Mouse (Mus musculus): Measurements from ENCODE around the gene Sdsl. TPM values are rescaled to one million over a fixed set of nuclear protein-coding genes. Genes with fewer than 3 reads are reported as not detected.
A peak's percentile ranks its signal among the peaks of the same experiment; 100 is the strongest.

The Sdsl gene
- 5.5 and 6.2 TPM in 2 replicates for polyA plus RNA-seq (2016; fragmentation: Nextera tagmentation; extraction: Ambion mirVana)

GRCm38 (mm10) chr5:120472770-120473169 is at the start of gene Sdsl:
Sdsl (minus strand) TSS chr5:120472810.
- Histone ChIP-seq H3K4me3 (no peak within 1 kb of the TSS), H3K9me3 (replicated peaks) (no peaks in the 10 kb centered on the region), H3K4me1 (peaks cover 9% of the 10 kb centered on the region), H3K27me3 (ENCODE audit: low read depth, poor library complexity, severe bottlenecking) (peaks cover 14% of the 10 kb centered on the region), H3K36me3 (no peaks in the 10 kb centered on the region), H3K27ac (replicated peaks) (no peak within 1 kb of the TSS)
- DNase-seq (ENCODE audit: low spot score), result no peak
- 87% methylated on average over 8 of the region's 8 CpGs for WGBS

- Histone ChIP-seq H3K9me3 (replicated peaks) (no peaks in the 10 kb centered on the region), H3K36me3 (no peaks in the 10 kb centered on the region), H3K27ac (replicated peaks) (no peak overlapping the region; the same call in 1 of the 2 replicates), H3K27me3 (ENCODE audit: low read depth, poor library complexity, severe bottlenecking) (peaks cover 16% of the 10 kb centered on the region; the same call in 1 of the 2 replicates), H3K4me1 (peaks cover 41% of the 10 kb centered on the region), H3K4me3 (no peak overlapping the region)
- WGBS, result 62% methylated on average over 9 of the region's 9 CpGs
- no peak for DNase-seq (ENCODE audit: low spot score)
Measured at GRCm38 (mm10) chr5:120517552-120517951, 44.9 kb upstream of the Sdsl start.

GRCm38 (mm10) chr5:120516221-120516984 is 43.8 kb upstream of the Sdsl start:
- Histone ChIP-seq H3K4me1 (peaks cover 43% of the 10 kb centered on the region), H3K4me3 (no peak overlapping the region), H3K9me3 (replicated peaks) (no peaks in the 10 kb centered on the region), H3K27ac (replicated peaks) (0 out of 2 replicates have a peak overlapping the region, but pooled peaks have one; percentile 49), H3K36me3 (no peaks in the 10 kb centered on the region), H3K27me3 (ENCODE audit: low read depth, poor library complexity, severe bottlenecking) (peaks cover 27% of the 10 kb centered on the region)
- DNase-seq (ENCODE audit: low spot score), result no peak
- WGBS, result 69% methylated on average over 15 of the region's 15 CpGs

GRCm38 (mm10) chr5:120515451-120515850 is 42.8 kb upstream of the Sdsl start:
- no peak for DNase-seq (ENCODE audit: low spot score)
- H3K27me3 ChIP-seq (ENCODE audit: low read depth, poor library complexity, severe bottlenecking), result peaks cover 30% of the 10 kb centered on the region
- WGBS, result 68% methylated on average over 7 of the region's 7 CpGs
- no peaks in the 10 kb centered on the region for H3K36me3 ChIP-seq
- H3K4me3 ChIP-seq, result no peak overlapping the region
- peaks cover 50% of the 10 kb centered on the region for H3K4me1 ChIP-seq
- no peaks in the 10 kb centered on the region for H3K9me3 ChIP-seq (replicated peaks)
- no peak overlapping the region for H3K27ac ChIP-seq (replicated peaks)

- Histone ChIP-seq H3K4me3 (no peak overlapping the region), H3K27ac (replicated peaks) (no peak overlapping the region), H3K36me3 (no peaks in the 10 kb centered on the region), H3K27me3 (ENCODE audit: low read depth, poor library complexity, severe bottlenecking) (peaks cover 30% of the 10 kb centered on the region), H3K9me3 (replicated peaks) (no peaks in the 10 kb centered on the region), H3K4me1 (peaks cover 56% of the 10 kb centered on the region)
- DNase-seq (ENCODE audit: low spot score), result no peak
- 58% methylated on average over 4 of the region's 4 CpGs for WGBS
Measured at GRCm38 (mm10) chr5:120514754-120515153, 42.1 kb upstream of the Sdsl start.

- WGBS, result 89% methylated on average over 9 of the region's 9 CpGs
- no peaks in the 10 kb centered on the region for H3K9me3 ChIP-seq (replicated peaks)
- H3K27ac ChIP-seq (replicated peaks), result no peak overlapping the region
- no peak overlapping the region for H3K4me3 ChIP-seq
- H3K36me3 ChIP-seq, result no peaks in the 10 kb centered on the region
- H3K27me3 ChIP-seq (ENCODE audit: low read depth, poor library complexity, severe bottlenecking), result peaks cover 30% of the 10 kb centered on the region
- no peak for DNase-seq (ENCODE audit: low spot score)
- peaks cover 56% of the 10 kb centered on the region for H3K4me1 ChIP-seq
Measured at GRCm38 (mm10) chr5:120514031-120514677, 41.5 kb upstream of the Sdsl start.

GRCm38 (mm10) chr5:120512911-120513555 is 40.4 kb upstream of the Sdsl start:
- Histone ChIP-seq H3K9me3 (replicated peaks) (no peaks in the 10 kb centered on the region), H3K36me3 (no peaks in the 10 kb centered on the region), H3K4me3 (0 out of 2 replicates have a peak overlapping the region, but pooled peaks have one; percentile 5), H3K4me1 (peaks cover 56% of the 10 kb centered on the region), H3K27ac (replicated peaks) (no peak overlapping the region), H3K27me3 (ENCODE audit: low read depth, poor library complexity, severe bottlenecking) (peaks cover 30% of the 10 kb centered on the region)
- no peak for DNase-seq (ENCODE audit: low spot score)
- WGBS, result 41% methylated on average over 15 of the region's 15 CpGs

- Histone ChIP-seq H3K4me1 (peaks cover 47% of the 10 kb centered on the region), H3K36me3 (no peaks in the 10 kb centered on the region), H3K9me3 (replicated peaks) (no peaks in the 10 kb centered on the region), H3K4me3 (peak overlapping the region; percentile 58), H3K27ac (replicated peaks) (no peak overlapping the region), H3K27me3 (ENCODE audit: low read depth, poor library complexity, severe bottlenecking) (peaks cover 30% of the 10 kb centered on the region)
- DNase-seq (ENCODE audit: low spot score), result no peak
- 39% methylated on average over 14 of the region's 14 CpGs for WGBS
Measured at GRCm38 (mm10) chr5:120511643-120512220, 39.1 kb upstream of the Sdsl start.

GRCm38 (mm10) chr5:120510982-120511642 is 38.5 kb upstream of the Sdsl start, which contains the start of gene Slc8b1:
Slc8b1 (plus strand) TSS chr5:120511168.
- peaks cover 30% of the 10 kb centered on the region for H3K27me3 ChIP-seq (ENCODE audit: low read depth, poor library complexity, severe bottlenecking)
- 1% methylated on average over 36 of the region's 36 CpGs for WGBS
- peak; percentile 96 for DNase-seq (ENCODE audit: low spot score)
- H3K4me1 ChIP-seq, result peaks cover 40% of the 10 kb centered on the region
- H3K36me3 ChIP-seq, result no peaks in the 10 kb centered on the region
- no peaks in the 10 kb centered on the region for H3K9me3 ChIP-seq (replicated peaks)
- H3K27ac ChIP-seq (replicated peaks), result peak within 1 kb of the TSS; percentile 79
- peak within 1 kb of the TSS; percentile 58 for H3K4me3 ChIP-seq

GRCm38 (mm10) chr5:120507311-120507710 is 34.7 kb upstream of the Sdsl start:
- Histone ChIP-seq H3K27ac (replicated peaks) (no peak overlapping the region), H3K9me3 (replicated peaks) (no peaks in the 10 kb centered on the region), H3K4me3 (no peak overlapping the region), H3K36me3 (no peaks in the 10 kb centered on the region), H3K27me3 (ENCODE audit: low read depth, poor library complexity, severe bottlenecking) (peaks cover 12% of the 10 kb centered on the region), H3K4me1 (peaks cover 36% of the 10 kb centered on the region)
- DNase-seq (ENCODE audit: low spot score), result no peak
- WGBS, result 65% methylated on average over 4 of the region's 4 CpGs

- Histone ChIP-seq H3K9me3 (replicated peaks) (no peaks in the 10 kb centered on the region), H3K36me3 (no peaks in the 10 kb centered on the region), H3K4me3 (no peak overlapping the region), H3K27ac (replicated peaks) (no peak overlapping the region), H3K27me3 (ENCODE audit: low read depth, poor library complexity, severe bottlenecking) (peaks cover 3% of the 10 kb centered on the region), H3K4me1 (peaks cover 43% of the 10 kb centered on the region)
- DNase-seq (ENCODE audit: low spot score), result no peak
- 78% methylated on average over 9 of the region's 9 CpGs for WGBS
Measured at GRCm38 (mm10) chr5:120506490-120506889, 33.9 kb upstream of the Sdsl start.

- Histone ChIP-seq H3K9me3 (replicated peaks) (no peaks in the 10 kb centered on the region), H3K36me3 (no peaks in the 10 kb centered on the region), H3K4me3 (peak overlapping the region; percentile 30), H3K4me1 (peaks cover 38% of the 10 kb centered on the region), H3K27me3 (ENCODE audit: low read depth, poor library complexity, severe bottlenecking) (no peaks in the 10 kb centered on the region), H3K27ac (replicated peaks) (0 out of 2 replicates have a peak overlapping the region, but pooled peaks have one; percentile 64)
- DNase-seq (ENCODE audit: low spot score), result no peak
- 72% methylated on average over 9 of the region's 9 CpGs for WGBS
Measured at GRCm38 (mm10) chr5:120505781-120506180, 33.2 kb upstream of the Sdsl start.
